Mouse (Mus musculus): Measurements from ENCODE around the gene Casz1.
A peak's percentile ranks its signal among the peaks of the same experiment; 100 is the strongest.

Gene Casz1

DNA sequence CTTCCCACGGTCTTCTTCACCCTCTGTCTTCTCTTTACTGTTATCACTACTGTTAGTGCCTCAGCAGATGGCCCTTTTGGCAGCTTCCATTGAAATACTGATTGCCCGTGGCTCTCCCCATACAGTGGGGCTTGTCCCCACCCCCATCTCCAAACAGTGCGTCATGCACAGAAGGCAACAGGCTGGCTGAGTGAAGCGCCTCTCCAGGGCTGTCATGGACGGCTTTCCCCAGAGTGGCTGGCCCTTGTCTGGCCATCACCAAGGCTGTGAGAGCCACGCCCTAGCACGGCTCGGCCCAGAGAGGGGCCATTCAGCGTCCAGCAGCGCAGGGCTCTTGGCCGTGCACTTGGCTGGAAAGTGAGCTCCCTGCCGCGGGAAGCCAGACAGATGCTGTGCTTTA is 131.0 kb downstream of the Casz1 start:
- no peak for DNase-seq (ENCODE audit: low read depth, low spot score)

DNA sequence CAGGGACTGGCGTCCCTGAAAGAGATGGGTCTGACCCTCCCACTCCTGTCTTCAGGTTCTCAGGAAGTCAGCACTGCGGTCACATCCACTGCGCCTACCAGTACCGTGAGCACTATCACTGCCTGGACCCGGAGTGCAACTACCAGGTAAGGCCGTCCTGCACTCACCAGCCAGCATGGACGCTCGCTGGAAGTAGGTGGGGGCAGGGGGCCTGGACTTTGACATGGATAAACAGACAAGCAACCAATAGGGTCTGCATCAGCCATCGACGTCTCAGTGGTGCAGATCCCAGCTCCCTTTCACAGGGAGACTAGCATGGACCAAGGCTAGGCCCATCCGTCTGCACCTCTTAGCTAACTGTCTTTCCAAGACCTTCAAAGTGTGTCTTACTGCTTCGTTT is 131.9 kb downstream of the Casz1 start:
- no peak for DNase-seq (ENCODE audit: low read depth, low spot score)

DNA sequence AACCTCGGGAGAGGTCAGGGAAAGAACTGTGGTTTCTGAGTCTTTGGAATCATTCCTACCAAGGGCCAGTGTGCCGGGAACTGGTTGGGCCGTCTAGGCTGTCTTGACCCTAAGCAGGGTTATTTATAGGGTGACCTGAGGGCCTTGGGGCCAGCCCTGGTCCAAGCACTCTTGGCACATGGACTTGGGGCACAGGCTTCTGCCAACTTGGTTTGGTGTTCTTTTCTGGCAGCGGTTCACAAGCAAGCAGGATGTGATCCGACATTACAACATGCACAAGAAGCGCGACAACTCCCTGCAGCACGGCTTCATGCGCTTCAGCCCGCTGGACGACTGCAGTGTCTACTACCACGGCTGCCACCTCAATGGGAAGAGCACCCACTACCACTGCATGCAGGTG is 132.5 kb downstream of the Casz1 start:
- no peak for DNase-seq (ENCODE audit: low read depth, low spot score)

DNA sequence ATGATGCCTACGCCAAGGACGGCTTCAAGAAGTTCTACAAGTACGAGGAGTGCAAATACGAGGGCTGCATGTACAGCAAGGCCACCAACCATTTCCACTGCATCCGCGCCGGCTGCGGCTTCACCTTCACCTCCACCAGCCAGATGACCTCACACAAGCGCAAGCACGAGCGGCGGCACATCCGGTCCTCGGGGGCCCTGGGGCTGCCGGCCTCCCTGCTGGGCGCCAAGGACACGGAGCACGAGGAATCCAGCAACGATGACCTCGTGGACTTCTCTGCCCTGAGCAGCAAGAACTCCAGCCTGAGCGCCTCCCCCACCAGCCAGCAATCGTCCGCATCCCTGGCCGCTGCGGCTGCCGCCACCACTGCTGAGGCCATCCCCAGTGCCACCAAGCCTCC is 134.3 kb downstream of the Casz1 start:
- no peak for DNase-seq (ENCODE audit: low read depth, low spot score)

DNA sequence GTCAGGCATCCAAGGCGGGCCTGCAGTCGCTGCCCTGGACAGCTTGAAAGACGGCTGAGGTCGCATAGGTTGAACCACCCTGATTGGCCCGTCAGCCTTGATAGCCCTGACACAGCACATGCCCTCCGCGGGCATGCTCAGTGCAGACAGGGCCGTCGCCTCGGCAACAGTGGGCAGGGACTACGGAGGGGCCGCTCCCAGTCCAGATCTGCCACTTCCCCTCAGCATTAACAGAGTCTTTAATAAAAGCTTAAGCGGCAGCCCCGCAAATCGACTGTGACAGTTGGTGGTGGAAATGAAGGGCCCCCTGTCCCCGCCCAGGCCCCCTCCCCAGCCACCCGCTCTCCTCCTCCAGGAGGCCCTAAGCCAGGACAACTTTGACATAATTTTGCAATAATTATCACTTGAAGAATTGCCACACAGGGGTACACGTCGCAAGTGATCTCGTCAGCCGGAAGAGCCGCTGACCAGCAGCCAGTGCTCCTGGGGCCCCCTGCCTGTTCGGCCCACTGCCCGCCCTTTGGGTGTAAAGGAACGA is 136.5 kb downstream of the Casz1 start:
- no peak for DNase-seq (ENCODE audit: low read depth, low spot score)

DNA sequence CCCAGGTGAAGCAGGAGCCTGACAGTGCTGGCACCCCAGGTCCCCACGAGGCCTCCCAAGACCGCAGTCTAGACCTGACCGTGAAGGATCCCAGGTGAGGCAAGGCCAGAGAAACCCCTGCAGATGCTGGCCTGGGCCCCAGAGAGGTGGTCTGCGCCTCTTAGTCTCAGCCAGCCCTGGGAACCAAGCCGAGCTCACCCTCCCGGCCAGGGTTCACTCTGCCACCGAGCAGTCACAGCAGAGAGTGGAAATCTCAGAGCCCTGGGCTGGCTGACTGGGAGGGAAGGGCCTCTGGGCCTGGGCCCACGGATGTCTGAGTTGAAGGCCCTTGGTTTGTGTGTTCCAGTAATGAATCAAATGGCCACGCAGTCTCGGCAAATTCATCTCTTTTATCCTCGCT is 137.1 kb downstream of the Casz1 start:
- no peak for DNase-seq (ENCODE audit: low read depth, low spot score)

DNA sequence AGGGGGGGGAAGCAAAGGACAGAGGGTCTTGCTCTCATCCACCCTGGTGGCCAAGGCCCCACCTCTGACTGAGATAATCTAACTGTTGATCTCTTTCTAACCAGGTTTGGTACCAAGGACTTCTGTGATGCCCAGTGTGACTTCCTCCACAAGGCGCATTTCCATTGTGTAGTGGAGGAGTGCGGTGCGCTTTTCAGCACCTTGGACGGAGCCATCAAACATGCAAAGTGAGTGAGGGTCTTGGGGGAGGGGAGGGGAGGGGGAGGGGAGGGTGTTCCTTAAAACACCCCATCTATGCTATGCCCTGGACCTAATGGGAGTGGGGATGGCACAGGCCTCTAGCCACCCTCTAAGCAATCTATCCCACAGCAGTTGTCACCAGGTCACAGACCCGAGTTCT is 138.9 kb downstream of the Casz1 start:
- no peak for DNase-seq (ENCODE audit: low read depth, low spot score)

DNA sequence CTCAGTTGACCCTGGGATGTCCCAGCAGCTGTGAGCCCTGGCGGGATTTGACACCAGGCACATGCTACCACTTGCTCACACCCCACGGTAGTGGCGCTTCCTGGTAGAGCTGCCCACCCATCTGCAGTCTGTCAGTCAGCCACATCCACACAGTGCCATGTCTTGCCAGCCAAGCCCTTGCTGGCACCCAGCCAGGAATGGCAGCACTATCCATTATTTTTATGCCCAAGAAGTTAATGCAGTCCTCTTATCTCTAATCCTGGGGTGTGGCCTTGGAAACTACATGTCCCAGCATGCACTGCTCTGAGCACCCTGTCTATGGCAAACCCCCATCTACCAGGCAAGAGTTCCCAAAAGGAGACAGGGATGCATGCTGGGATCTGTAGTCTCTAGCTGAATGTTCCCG is 141.2 kb downstream of the Casz1 start:
- DNase-seq (ENCODE audit: low read depth, low spot score), result peak; percentile 3

DNA sequence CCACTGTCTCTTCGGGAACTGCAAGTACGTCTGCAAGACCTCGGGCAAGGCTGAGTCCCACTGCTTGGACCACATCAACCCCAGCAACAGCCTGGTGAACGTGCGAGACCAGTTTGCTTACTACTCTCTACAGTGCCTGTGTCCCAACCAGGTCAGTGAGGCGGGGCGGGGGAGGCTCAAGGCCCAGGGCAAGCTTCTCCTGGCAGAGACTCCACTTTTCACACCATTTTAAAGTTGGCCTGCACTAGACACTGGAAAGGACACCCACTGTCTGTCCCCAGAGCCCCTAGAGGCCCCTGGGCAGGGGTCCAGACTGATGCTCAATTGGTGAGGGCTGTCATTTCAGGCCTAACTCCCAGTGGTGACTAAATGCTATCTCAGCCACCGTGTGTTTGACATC is 141.8 kb downstream of the Casz1 start:
- DNase-seq (ENCODE audit: low read depth, low spot score), result no peak

DNA sequence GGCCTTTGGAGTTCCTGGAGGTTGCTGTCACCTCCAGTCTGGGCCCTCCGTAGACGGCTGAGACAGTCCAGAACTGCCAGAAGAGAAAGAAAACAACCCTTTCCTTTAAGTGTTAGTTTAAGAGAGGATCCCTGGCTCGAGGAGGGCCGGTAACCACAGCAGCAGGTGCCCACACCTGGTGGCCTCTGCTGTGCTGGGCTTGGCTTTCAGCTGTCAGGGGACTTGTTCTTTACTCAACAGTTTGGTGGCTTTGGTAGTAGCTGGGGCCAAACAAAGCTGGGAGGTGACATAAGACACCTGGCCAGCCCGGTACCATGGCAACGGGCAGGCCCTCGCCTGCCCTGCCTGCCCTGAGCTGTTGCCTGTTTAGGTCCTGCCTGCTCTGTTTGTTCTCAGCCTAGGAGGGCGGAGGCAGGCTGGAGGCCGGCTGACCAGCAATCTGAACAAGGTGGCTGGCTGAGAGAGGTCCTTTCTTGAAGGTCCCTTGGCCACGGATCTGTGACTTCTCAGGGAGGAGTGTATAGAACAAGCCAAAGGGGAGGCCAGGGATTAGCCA is 143.7 kb downstream of the Casz1 start:
- DNase-seq (ENCODE audit: low read depth, low spot score), result no peak

DNA sequence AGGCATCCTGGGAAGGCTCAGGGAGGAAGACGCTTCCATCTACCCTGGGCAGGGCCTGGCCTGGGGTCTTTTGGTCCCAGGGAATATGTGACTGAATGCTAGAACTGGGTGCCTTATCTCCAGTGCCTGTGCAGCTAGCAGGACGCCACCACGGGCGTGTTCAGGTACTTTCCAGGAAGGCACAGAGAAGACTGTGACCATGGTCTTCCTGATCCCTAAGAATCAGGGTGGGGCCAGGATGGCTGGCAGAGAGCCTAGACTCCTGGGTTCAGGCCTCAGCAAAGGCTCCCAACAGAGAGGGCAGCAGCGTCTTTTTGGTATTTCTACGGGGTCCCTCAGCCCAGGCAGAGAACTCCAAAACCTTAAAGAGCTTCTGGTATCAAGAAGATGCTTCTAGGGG is 146.3 kb downstream of the Casz1 start:
- DNase-seq (ENCODE audit: low read depth, low spot score), result peak; percentile 47

DNA sequence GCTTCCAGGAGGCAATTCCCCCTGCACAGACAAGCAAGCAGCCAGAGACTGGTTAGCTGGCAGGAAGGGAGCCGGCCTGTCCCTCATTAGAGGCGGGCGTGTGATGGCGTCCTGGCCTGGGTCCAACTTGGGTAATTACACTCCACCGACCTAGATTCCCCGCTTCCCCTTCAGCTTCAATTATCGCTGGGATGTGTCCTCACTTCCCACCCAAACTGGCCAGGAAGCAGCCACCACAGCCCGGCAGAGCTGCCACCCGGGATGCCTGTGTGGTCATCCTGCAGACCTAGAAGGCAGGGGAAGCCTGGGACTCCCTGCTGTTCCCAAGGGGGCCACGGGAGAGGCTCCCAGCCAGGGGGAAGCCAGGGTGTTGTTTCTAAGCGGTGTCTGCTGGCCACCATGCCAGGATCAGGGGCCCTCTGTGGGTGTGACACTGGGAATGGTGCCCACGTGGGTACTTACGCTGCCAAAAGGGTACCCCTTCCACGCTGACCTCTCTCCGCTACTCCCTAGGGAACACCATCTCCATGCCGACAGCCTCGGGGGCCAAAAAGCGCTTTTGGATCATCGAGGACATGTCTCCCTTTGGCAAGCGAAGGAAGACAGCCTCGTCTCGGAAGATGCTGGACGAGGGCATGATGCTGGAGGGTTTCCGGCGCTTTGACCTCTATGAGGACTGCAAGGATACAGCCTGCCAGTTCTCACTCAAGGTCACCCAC is 146.9 kb downstream of the Casz1 start:
- peak; percentile 16 for DNase-seq (ENCODE audit: low read depth, low spot score)

DNA sequence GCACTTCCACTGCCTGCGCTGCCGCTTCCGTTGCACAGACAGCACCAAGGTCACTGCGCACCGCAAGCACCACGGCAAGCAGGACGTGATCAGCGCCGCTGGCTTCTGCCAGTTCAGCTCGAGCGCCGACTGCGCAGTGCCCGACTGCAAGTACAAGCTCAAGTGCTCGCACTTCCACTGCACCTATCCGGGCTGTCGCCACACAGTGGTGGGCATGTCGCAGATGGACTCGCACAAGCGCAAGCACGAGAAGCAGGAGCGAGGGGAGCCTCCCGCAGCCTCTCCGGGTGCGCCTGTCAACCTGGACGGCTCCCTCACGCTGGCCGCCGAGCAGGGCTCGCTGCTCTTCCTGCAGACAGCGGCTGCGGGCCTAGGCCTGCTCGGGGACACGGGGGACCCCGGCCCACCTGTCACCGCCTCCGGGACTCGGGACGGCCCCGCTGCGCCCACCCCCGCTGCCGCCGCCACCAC is 147.6 kb downstream of the Casz1 start:
- DNase-seq (ENCODE audit: low read depth, low spot score), result no peak

DNA sequence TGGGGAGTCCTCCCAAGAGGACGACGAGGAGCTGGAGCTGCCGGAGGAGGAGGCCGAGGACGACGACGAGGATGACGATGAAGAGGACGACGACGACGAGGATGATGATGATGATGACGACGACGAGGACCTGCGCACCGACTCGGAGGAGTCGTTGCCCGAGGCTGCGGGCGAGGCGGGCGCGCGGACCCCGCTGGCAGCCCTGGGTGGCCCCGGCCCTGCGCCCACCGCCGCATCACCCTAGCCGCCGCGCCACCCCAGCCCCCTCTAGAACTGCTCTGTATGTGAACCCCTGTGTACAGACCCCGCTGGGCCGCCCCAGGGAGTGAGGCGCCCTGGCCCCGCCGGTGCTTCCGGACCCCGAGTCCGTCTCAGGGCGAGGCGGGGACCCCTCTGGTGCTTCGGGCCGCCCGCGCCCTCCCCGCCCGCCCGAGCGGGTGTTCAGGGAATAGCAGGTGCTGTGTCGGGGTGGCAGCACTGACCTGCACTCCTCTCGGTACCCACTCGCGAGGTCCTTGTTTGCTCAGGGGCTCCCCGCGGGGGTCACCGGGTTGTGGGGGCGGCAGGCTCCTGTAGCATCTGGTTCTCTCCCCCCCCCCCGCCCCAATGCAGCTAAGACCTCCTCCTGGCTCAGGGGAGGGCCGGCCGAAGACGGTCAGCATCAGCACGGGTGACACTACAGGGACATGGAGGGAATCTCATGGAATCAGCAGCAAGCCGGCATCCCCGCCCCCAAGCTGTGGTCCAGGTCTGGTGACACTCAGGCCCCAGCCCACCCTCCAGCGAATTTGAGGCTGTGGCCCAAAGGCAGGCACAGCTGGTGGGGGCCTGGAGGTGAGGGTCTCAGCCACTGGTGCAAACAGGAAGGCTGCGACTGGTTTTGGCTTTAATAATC is 148.3 kb downstream of the Casz1 start:
- DNase-seq (ENCODE audit: low read depth, low spot score), result no peak

DNA sequence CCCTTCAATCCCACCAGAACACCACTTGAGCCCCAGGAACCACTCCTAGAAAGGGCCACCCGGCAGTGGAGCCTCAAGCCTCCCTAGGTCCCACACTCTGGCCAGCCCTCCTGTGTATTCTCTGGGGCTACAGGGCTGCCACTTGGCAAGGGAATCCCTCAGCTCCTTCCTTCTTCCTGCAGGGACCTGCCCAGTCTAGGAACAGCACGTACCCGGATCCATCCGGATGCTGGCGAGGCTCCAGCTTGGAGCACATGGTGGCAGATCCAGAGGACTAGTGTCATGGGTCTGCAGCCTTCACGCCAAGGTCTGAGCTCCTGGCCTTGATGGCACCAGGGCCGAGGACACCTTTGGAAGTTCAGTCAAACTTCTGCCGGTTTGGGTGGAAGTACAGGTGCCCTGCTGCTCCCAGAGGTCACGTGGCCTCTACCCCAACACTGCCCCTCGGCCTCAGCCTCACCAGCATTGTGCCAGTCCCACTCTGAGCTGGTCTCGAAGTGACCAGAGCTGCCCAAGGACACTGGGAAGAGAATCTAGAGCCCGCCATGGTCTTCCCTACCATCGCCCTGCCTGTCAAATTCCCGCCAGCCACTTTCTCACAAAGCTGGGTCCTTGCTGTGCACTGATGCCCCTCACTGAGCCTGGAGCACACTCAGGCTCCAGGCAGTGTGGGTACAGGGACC is 151.0 kb downstream of the Casz1 start:
- DNase-seq (ENCODE audit: low read depth, low spot score), result no peak

DNA sequence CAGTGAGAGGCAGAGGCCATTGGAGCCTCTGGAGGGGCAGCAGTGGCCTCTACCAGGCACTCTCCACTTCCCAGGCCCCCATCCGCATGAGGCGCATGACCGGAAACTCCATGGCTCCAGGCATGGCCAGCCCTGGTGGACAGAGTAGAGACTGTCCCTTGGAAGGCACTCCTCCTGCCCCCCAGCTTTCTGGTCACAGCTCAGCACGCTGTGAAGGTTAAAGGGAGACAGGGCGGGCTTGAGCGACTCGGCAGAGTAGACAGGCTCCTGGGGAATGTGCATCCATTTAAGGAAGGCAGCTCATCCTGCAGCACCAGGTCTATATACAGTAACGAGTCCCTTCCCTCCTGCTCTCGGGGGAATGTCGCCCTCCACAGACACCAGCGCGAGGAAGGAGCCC is 155.8 kb downstream of the Casz1 start:
- no peak for DNase-seq (ENCODE audit: low read depth, low spot score)

DNA sequence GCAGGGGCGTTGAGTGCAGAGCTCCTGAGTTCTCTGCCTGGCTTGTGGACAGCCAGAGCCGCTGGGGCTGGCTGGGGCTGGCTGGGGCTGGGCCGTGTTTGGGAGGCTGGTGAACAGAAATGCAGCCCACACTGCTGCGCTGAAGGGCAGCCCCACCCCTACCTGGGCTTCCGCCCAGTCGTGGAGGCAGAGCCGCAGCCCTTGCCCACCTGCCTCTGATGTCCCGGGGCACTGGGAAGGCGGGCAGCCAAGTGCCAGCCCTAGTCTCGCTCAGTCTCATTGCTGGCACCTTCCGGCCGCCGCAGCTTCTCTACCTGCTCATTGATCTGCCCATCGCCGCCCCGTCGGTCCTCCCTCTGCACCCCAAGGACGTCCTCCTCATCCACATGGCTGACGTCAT is 156.9 kb downstream of the Casz1 start:
- no peak for DNase-seq (ENCODE audit: low read depth, low spot score)

DNA sequence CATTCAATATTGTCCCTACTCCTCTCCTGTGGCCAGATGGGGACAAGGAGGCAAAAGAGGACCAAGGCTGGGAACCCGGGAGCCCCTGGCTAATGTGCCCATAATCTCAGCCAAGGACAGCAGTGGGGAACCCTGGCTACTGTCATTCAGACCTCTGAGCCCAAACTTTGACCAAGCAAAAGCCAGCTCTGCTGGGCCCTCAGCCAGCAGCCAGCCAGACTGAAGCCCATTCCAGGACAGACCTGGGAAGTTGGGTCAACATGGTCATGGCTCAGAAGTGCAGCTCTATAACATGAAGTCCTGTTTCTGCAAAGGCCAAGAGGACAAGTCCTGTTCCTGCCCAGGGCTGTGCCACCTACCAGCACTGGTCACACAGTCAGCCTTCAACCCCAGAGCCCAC is 157.9 kb downstream of the Casz1 start:
- DNase-seq (ENCODE audit: low read depth, low spot score), result no peak

DNA sequence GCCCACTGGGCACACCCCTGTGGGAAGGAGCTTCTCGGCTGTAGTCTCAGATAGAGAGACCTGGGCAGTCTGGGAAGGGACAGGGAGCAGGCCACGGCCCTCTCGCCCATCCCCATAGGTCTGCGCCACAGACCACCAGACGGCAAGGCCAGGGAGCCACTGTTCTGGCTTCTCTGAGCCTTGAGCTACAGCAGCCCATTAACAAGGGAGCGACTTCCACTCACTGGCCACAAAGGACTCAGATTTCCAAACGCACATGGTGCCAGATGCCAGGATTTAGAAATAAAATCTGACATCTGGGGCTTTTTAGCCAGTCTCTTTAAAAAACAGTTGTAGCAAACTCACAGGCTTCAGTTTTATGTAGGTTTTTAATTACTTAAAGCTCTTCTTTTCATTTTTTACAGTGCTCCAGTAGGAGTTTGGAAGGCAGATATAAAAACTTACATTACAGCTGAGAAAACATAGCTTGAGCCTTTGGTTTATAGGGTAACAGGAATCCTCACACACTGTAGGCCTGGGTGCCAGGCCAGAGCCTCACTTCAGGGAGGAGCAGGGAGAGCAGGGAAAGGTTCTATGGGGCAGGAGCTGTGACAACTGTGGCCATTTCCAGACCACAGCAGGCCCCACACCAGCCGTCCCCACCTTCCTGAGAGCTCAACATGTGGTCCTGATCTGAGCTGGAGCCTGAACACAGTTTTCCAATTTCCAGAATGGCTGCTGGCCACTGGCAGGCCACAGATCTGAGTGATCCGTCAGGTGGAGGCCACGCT is 160.5 kb downstream of the Casz1 start:
- DNase-seq (ENCODE audit: low read depth, low spot score), result no peak

DNA sequence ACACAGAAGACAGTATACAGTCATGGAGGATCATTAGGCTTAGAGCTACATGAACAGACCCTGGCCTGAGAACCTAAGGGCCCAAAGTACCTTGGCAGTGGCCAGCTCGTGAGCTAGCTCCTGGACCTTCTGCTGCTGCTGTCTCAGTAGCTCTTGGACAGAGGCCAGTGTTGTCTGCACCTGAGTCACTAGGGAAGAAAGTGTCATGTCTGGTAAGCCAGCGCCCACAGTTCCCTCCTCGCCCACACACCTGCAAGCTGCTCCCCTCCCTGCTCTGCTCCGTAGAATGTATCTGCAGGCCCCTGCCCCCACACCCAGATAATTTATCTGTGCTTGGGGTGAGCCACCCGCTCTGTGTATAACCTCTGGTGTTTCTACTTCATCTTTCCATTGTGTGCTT is 161.9 kb downstream of the Casz1 start:
- no peak for DNase-seq (ENCODE audit: low read depth, low spot score)

DNA sequence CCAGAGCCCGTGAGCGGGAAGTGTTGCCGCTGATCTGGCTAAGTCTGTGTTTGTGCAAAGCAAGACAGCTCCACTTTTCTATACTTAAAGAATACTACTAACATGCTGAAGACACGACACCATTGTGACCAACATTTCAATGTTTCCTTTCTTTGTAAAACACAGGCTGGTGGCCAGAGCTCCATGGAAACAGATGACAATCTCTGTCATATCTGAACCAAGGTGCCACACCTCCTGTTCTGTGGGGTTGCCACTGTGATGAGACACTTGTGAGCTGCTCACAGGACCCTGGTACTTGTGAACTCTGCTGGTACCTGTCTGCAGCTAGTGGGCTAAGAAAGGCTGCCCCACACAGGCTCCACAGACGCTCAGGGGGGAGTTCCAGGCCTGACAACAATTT is 164.6 kb downstream of the Casz1 start:
- no peak for DNase-seq (ENCODE audit: low read depth, low spot score)
